Mouse (Mus musculus) ovary, adult 18-20 months (tissue): ENCODE measurements around the gene Fam90a1a.
"Not testable (repeated sequence)": the region's sequence is repeated elsewhere in the genome, so short reads cannot be mapped to it uniquely, and the experiment has no call there.

Experiments used
- DNase-seq: peaks from one replicate; pipeline ENCODE4 v3.0.0; 2022; ENCODE audit warnings: low spot score, mixed read lengths

Gene Fam90a1a

DNA sequence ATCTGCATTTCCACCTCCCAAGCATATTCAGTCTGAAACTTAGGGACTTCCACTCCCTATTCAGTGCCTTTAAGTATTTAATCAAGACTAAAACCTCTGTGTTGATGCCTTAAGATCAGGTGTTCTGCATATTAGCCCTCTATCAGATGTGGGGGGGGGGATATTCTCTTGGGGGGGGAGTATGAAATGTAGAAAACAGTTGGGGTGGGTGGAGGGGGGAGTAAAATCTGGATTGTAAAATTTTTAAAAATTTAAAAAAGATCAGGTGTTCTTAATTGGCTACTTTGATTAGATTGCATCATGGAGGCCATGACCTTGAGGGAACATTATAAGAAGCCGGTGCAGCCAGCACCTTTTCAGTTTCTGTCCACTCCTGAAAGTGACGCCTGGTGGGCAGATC is at the start of gene Fam90a1a:
Gene Fam90a1a, plus strand, starts transcription at position 301 of the 400 bp plus-strand sequence.
- no peak for DNase-seq

DNA sequence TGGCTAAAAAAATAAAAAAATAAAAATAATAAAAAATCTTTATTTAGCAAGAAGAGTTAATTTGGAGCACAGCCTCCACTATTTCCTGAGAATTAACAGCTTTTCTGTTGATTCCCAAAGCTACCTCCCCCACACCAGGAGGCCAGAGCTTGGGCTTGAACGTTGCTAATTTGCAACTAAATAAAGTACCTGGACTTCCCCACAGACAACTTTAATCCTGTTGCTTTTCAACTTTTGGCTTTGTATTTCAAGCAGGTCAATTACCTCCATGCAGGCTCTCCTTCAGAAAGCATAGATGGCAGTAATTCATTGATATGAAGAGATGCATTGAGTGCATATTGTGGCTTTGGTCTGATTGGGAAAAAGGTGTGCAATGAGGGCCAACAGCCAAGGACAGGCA is 46.6 kb upstream of the Fam90a1a start:
- no peak for DNase-seq

DNA sequence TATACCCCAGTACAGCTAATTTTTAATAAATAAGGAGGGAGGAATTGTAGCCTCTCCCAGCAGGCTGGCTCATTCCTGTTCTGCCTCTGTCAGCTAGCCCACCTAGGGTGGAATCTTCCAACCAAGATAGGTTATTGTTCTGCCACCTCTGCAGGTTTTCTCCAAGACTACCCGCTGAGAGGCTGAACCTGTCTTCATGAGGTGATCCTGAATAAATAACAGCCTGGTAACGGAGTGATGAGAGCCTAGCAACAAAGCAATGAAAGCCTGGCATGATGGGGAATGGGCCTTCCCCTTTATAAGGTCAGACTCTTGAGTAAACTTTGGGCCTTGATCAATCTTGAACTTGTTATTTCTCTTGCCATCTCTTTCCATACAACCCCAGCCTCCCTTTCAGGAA is 46.0 kb upstream of the Fam90a1a start:
- DNase-seq: no peak

DNA sequence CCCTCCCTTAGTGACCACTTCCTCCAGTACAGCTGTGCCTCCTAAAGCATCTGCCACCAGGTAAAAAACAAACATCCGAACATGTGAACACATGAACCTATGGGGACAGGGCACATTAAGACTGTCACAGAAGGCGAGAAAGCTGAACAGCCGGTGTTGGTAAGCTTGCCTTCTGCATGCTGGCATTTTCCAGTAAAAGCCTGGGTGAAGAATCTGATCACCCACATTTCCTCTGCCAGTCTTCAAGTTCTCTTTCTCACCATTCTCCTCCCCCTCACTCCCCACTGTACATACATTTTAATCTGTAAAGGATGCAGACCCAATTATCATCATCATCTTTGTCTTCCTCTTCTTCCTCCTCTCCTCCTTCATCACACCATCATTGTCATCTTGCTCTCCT is 42.9 kb upstream of the Fam90a1a start:
- no peak for DNase-seq

DNA sequence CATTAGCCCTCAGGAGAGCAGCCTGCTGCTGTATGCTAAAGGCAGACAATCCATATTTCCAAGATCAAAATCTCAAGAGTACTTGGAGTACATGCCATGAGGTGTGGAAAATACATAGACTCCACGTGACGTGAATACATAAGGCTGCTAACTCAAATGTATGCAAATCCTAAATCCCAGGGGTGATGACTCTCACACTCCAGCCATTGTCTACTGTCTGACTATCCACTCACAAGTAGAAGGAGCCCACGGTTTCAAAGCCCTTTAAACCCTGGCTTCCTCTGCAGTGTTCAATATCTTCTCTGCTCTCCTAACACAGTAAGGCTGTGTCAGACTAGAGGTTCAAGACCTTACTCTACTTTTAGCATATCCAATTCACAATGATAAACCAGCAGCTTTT is 27.8 kb upstream of the Fam90a1a start:
- DNase-seq: not testable (repeated sequence)

DNA sequence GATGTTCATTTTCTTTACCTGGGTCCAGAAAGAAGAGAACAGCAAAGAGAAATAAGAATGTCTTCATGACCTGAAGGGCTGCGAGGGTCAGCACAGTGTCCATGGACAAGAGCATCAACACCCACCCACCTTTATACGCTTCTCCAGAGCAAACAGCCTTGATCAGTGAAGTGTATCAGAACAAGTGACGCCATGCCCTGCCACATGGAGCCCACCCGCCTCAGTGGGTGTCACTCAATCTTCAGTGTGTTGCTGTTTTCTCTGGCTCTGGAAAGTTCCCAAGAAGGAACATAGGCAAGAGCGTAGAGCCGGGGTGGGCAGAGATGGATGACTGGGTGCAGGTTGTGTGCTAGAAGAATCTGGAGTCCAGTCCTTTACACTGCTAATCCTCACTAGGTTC is 25.9 kb upstream of the Fam90a1a start, which contains the start of gene Defb15:
Gene Defb15, minus strand, starts transcription at position 101 of the 400 bp plus-strand sequence.
- DNase-seq: no peak

DNA sequence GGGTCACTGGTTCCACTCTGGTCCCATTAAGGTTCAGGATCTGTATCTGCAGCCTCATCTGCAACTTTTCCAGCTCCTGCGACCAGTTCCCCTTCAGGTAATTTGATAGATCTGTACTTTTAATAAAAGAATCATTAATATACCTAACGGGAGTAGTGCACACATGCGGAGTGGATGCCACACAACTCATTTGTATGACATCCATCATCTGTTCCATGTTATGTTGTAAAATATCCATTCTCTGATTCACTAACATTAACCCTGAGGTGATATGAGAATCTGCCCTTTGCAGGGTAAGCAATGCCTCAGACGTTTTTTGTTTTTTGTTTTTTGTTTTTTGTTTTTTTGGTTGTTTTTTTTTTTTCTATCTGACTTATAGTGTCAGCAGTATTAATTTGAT is 20.5 kb upstream of the Fam90a1a start, which contains the start of gene Defb35:
Gene Defb35, plus strand, starts transcription at position 301 of the 400 bp plus-strand sequence.
- not testable (repeated sequence) for DNase-seq

DNA sequence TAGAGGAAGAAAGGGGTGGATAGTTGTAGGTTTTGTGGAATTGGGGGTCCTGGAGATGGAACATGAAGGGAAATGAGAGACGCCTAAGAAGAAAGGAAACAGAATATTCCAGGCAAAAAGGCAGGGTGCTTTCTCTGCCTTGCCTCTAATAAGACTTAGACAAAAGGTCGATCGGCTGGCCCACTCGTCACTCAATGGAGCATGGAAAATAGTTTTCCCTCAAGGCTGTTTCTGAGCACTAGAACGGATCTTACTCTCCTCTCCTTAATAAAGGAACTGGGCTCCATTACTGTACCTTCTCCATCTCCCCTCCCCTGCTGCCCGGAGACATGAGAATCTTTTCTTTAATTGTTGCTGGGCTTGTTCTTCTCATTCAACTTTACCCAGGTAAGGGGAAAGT is 12.1 kb upstream of the Fam90a1a start, which contains the start of gene Defb13:
Gene Defb13, plus strand, starts transcription at position 301 of the 400 bp plus-strand sequence.
- no peak for DNase-seq

DNA sequence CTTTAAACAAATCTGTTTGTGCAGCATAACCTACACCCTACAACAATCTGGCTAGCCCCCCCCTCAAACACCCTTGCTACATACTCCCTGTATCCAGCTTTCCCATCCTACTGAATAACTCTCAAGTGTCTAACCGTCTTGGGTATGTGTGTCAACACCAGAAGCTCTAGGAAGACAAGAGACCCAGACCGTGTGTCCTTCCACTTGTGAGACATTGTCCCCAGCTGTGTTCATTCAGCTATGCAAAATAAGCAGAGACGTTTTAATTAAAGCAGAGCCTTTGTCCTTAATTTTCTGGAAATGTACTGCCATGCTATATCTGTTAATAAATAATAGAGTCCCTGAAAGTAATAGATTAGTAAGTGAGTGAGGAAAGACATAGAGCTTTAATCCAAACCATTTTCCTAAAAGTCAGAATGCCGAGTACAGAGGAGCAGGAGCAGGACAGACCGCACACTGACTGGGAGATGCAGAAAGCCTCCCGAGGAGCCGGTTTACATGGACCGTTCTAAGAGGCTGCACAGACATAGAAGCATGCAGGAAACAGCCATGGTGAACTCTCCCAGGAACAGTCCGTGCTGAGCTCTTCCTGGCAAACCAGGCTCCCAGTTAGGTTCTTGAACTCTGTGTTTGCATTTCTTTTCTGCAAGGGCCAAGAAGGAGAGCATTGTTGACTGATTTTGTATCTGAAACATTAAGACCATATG is 11.1 kb upstream of the Fam90a1a start:
- DNase-seq: no peak

DNA sequence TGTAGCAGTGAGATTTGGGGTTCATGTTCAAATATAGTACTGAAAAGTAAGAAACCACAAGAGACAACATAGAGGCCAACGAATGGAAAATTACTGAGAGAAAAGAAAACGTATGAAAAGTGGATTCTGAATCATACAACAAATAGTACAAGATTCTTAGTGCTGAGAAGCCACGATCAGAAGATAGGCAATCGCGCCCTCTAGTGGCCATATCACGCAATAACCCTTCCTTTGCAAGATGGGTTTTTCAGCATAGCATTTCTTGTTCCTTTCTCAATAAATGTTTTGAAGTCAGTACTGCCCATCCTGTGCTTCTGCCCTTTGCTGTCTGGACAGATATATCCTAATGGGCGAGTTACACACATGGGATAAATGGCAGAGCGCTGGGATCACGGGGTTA is 3.2 kb upstream of the Fam90a1a start:
- DNase-seq: no peak

DNA sequence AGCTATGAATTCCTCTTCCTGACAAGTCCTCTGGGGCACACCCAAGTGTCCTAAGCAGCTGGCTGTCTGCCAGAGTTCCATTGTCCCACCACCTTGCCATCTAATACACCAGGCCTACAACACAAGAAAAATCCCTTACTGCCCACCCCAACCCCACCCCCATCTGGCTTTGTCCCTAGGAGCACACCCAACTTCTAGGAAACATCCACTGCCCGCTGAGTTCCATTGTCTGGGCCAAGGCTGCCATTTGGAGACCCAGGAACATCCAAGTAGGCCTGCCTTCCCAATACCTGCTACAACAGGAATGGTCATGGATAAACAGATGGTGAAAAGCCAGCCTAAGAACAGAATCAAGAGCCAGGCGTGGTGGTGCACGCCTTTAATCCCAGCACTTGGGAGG is 2.2 kb upstream of the Fam90a1a start:
- no peak for DNase-seq

DNA sequence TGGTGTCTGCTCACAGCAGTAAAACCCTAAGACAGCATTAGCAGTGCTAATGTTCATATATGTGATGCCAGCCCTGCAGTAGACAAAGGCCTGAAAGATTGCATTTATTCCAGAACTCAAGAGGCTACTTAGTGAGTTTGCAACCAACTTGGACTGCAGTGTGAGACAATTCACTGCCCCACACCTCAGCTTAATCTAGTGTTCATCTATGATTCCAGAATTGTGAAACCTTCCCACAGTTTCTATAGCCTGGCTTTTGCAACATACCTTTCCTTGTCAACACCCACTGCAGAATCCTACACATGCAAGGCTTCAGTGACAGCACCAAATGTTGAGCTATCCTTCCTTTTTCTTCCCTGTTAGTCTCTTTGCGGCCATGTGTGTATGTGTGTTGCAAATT is 8.1 kb downstream of the Fam90a1a start:
- DNase-seq: no peak

DNA sequence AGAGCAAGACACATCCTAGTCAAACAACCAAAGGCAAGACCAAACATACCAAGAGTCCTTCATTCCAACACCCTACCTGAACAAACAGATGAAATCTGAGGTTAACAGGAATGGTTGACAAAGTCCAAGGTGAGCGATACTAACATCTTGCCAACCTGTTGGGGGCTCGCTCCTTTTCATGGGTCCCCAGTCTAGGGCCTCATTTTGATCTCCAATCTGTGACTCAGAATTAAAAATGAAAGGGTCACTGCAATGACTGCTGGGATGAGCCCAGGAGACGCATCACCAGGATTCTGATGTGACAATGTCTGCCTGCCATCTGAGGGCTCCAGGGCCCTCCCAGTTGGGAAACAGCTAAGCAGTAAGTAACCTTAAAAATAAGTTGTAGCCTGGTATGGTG is 11.0 kb downstream of the Fam90a1a start, which contains the start of gene Ccdc70:
Gene Ccdc70, plus strand, starts transcription at position 301 of the 400 bp plus-strand sequence.
- no peak for DNase-seq

DNA sequence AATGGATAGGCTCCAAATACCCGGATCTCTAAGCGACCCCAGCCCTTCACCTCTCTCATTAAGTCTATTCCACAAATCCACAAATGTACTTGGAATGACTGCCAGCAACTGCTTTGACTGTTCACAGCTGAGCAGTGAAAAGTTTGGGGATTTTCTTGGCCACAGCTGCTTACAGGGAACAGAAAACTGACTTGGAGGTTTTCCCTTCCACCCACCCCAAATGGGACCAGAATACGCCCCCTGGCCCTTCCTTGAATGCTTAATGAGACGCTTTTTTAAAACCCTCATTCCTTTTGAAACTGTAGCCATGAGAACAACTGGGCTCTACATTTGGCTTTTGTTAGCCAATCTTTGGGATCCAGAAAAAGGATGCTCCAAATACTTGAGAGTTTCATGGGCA is 19.7 kb downstream of the Fam90a1a start:
- DNase-seq: no peak

DNA sequence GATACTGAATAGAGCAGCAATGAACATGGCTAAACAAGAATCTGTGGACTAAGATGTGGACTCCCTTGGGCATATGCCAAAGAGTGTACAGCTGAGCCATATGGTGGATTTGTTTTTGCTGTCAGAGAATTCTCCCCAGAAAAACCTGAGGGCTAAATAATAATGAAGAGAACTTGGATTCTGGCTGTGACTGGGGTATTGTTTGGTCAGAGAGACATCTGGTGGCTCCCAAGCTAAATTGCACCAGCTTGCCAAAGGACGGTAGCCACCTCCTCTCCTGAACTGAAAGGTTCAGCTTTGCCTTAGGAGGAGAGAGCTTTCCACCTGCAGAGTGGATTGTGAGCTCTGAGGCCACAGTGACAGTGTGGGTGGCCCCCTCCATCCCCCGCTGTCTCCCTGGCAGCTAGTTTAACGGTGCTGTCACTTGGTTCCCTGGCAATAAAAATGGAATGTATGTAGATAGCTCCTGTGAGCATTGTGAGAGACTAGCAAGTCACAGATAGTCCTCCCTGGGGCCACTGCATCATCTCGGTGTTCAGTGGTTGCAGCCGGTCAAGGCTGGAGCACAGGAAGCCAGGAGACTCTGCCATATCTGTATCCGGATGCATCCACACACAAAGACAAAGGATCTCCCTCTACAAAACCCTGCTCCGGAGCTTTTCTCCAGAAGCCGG is 23.3 kb downstream of the Fam90a1a start:
- DNase-seq: no peak

DNA sequence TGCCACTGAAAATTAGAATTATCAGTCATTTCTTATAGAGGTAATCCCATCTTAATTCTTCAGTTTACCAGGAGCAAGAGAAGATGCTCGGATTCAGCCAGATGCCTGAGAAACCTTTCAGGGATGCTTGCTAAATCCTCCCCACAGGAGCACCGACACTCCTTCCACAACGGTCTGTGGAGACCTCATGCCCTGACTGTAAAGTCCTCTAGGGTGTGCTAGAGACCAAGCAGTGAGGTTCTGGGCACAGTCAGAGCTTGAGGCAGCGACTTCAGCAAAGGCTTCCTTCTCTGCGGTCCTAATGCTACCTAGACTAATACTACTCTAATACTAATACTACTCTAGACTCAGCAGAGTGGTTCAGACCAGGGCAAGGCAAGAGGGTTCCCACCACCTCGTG is 33.7 kb downstream of the Fam90a1a start:
- DNase-seq: no peak

DNA sequence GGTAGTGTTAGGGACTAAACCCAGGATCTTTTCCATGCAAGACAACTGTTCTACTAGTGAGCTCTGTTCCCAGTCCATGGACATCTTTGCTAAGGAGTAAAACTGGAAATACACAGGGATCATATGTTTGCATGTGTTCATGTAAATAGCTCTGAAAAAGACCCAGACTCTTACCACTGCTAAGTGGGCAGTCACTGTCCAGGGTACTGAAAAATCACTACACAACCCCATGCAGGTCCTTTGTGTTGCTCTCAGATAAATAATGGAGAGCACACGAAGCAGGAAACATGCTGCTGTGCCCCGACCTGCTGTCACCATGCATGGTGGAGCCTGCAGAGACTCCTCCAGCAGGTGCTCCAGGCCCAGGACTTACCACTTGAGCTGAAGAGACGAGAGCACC is 36.7 kb downstream of the Fam90a1a start:
- DNase-seq: no peak

DNA sequence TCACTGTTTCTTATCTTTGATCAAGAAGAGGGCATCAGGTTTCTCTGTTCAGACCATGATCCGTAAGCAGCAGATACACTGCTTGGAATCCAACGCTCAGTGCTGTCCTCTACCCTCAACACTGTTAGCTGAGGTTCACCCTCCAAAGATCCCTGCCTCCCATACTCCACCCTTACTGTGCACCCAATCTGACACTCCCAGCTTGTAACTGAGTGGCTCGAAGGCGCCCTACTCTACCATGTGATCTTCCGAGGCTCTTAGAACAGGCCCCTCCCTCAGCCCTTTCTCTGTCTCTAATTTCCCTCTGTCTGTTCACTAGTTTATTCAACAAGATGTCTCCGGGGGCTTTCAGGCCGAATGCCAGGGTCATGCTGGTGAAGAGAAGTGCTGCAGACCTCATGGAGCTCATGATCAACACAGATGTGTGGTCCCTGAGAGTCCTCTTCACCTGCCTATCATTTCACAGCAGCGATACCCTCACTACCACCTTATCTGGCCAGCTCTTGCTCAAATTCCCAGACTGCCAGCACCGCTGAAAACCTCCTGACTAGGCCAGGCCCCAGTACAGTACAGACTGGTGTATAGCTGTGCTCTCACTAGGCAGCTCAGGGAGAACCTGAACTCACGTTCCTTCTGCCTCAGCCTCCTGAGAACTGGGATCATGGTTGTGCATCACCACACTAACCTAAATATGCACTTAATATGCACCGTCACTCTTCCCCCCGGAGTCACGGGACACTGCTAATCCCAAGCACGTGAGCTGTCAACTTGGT is 46.4 kb downstream of the Fam90a1a start:
- DNase-seq: no peak

DNA sequence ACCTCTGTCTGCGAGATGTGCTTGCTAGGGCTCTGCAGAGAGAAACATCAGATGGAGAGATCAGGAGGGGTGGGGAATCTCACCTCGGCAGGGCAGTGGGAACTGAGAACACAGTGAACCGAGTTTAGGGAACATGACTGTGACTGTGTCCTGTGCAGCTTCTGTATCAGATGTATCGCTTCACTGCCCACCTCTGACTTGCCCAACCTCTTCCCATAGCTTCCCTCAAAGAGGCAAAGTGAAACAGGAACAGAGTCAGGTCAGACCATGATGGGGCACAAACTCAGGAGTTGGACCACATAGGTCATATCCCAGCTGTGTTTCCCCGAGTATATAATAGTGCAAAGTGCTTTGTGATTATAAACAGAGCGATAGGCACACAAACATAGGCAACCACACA is 47.9 kb downstream of the Fam90a1a start:
- DNase-seq: no peak

DNA sequence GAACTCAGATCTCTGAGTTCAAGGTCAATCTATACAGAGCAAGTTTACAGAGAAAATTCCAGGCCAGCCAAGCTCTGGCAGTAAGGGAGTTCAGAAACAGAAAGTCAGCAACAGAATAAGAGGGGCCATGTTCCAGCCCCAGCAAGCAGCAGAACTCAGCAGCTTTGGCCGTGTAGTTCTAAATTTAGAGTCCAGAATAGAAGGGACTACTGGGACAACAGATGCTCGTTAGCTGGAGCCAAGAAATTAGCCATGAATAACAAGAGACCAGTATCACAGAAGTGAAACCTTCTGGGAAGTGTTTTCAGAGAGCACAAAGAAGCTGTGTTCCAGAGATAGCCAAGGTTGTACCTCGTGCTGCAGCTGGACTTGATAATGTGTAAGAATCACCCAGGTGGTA is 50.9 kb downstream of the Fam90a1a start:
- no peak for DNase-seq

DNA sequence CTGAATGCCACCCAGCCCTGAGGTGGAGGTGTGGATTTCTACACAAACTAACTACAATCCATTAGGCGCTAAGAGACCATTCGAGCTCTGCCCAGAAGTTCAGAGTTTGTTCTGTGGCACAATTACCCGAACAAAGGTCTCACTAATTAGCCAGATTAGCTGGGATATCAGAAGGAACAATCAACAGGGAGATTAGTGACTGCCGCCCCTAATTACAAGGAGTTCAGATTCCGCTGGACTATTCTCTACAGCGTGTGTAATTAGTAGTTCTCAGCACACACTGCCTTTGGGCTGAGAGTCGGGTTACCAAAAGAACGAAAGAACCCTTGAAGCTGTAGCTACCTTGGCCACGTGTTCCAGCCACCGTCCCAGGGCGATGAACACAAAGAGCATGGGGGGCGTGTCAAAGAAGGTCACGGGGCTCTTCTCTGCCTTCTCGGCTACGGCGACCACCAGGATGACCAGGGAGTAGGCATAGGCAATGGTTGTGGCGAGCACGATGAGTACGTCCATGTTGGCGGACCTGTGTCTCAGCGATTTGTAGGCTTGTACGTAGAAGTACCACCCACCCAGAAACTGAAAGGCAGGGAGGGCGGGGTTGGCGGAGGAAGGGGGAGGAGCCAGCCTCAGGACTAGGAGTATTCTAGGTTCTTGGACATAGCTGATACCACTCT is 54.7 kb downstream of the Fam90a1a start:
- DNase-seq: no peak
